Mouse (Mus musculus): ENCODE data around the gene Tada2a.
A peak's percentile ranks its signal among the peaks of the same experiment; 100 is the strongest.

Tada2a gene

GRCm38 (mm10) chr11:84128943-84129798 lies at the start of gene Tada2a, which contains the start of gene Acaca:
Tada2a (minus strand) TSS chr11:84129600.
Acaca (plus strand) TSS chr11:84129672.
- DNase-seq (ENCODE audit: low spot score in 2 of 2), result peak; percentile 63 to 71

- DNase-seq (ENCODE audit: low spot score in 2 of 2), result no peak
Observed at GRCm38 (mm10) chr11:84178571-84178970, 49.2 kb upstream of the Tada2a start.

- DNase-seq (ENCODE audit: low spot score in 2 of 2), result no peak
Observed at GRCm38 (mm10) chr11:84172539-84173435, 43.4 kb upstream of the Tada2a start.

GRCm38 (mm10) chr11:84168701-84169288 lies 39.4 kb upstream of the Tada2a start:
- DNase-seq (ENCODE audit: low spot score in 2 of 2), result peak; percentile 11 to 29

- no peak for DNase-seq (ENCODE audit: low spot score in 2 of 2)
Observed at GRCm38 (mm10) chr11:84167046-84167526, 37.7 kb upstream of the Tada2a start, which contains the start of gene Gm11437. Gm11437 (minus strand) TSS chr11:84167476.

- DNase-seq (ENCODE audit: low spot score in 2 of 2), result no peak
Observed at GRCm38 (mm10) chr11:84164561-84164960, 35.2 kb upstream of the Tada2a start.

- no peak for DNase-seq (ENCODE audit: low spot score in 2 of 2)
Observed at GRCm38 (mm10) chr11:84164123-84164522, 34.7 kb upstream of the Tada2a start.

- DNase-seq (ENCODE audit: low spot score in 2 of 2), result no peak
Observed at GRCm38 (mm10) chr11:84156535-84157262, 27.3 kb upstream of the Tada2a start.

- no peak for DNase-seq (ENCODE audit: low spot score in 2 of 2)
Observed at GRCm38 (mm10) chr11:84150884-84151283, 21.5 kb upstream of the Tada2a start.

- DNase-seq (ENCODE audit: low spot score in 2 of 2), result no peak
Observed at GRCm38 (mm10) chr11:84146081-84146480, 16.7 kb upstream of the Tada2a start.

GRCm38 (mm10) chr11:84145201-84145798 lies 15.9 kb upstream of the Tada2a start:
- DNase-seq (ENCODE audit: low spot score in 2 of 2), result no peak

- DNase-seq (ENCODE audit: low spot score in 2 of 2), result peak in 1 of 2 experiments; percentile 14
Observed at GRCm38 (mm10) chr11:84141752-84142151, 12.4 kb upstream of the Tada2a start.

GRCm38 (mm10) chr11:84136453-84136852 lies 7.1 kb upstream of the Tada2a start:
- no peak for DNase-seq (ENCODE audit: low spot score in 2 of 2)

GRCm38 (mm10) chr11:84134331-84134860 lies 5.0 kb upstream of the Tada2a start:
- DNase-seq (ENCODE audit: low spot score in 2 of 2), result no peak

GRCm38 (mm10) chr11:84129799-84130185 lies 392 bp upstream of the Tada2a start:
- no peak for DNase-seq (ENCODE audit: low spot score in 2 of 2)

- no peak for DNase-seq (ENCODE audit: low spot score in 2 of 2)
Observed at GRCm38 (mm10) chr11:84127977-84128376, 1.4 kb downstream of the Tada2a start.

- no peak for DNase-seq (ENCODE audit: low spot score in 2 of 2)
Observed at GRCm38 (mm10) chr11:84121051-84121956, 8.1 kb downstream of the Tada2a start.

GRCm38 (mm10) chr11:84117431-84117830 lies 12.0 kb downstream of the Tada2a start:
- DNase-seq (ENCODE audit: low spot score in 2 of 2), result no peak

- DNase-seq (ENCODE audit: low spot score in 2 of 2), result no peak
Observed at GRCm38 (mm10) chr11:84116221-84116620, 13.2 kb downstream of the Tada2a start.

All from heart, adult 9 months (tissue).